In genomic region chr3:152266036-152266421, GRCm38 (mm10) we compare ENCODE assay signal across 8 mouse cellular contexts. TPM values are rescaled to one million over a fixed set of nuclear protein-coding genes. Genes with fewer than 3 reads are reported as not detected.
DNase-seq lines count a peak whose midpoint lies in the region; ATAC-seq and TF ChIP-seq lines count a peak whose summit lies in the region.

Nexn (minus strand) TSS chr3:152266350.

- H3K4me1 ChIP-seq in ES-E14 (ENCODE audit: control insufficient read depth in 2 of 2, insufficient read depth in 2 of 2, low read length in 2 of 2, poor library complexity in 1 of 2), result no peaks in the 10 kb centered on the region
- H3K4me1 ChIP-seq in limb, embryonic 13.5 days, result peaks cover 26% of the 10 kb centered on the region
- peaks cover 10% of the 10 kb centered on the region; the same call in 1 of the 2 replicates for H3K4me1 ChIP-seq in stomach, embryonic 16.5 days (ENCODE audit: control insufficient read depth, insufficient read depth, low read length)

- H3ac ChIP-seq in C2C12 (ENCODE audit: control insufficient read depth, insufficient read length, low read depth), result peak within 1 kb of the TSS; percentile 94

- TF ChIP-seq CTCF in C2C12 (IDR thresholded peaks at IDR 0.05; ENCODE audit: control insufficient read depth, insufficient read depth, insufficient read length), result no peak

- DNase-seq in ES-E14 (ENCODE audit: low read depth, low spot score), result no peak
- DNase-seq in heart, adult 8-10 months (ENCODE audit: low spot score), result no peak
- no peak for DNase-seq in adrenal gland, adult 18-20 months (ENCODE audit: low spot score in 2 of 2)
- DNase-seq in adrenal gland, adult 8-10 months, result no peak

- peak within 1 kb of the TSS; percentile 48 for H3K4me3 ChIP-seq in C2C12 (ENCODE audit: insufficient read depth, poor library complexity, severe bottlenecking)
- H3K4me3 ChIP-seq in ES-E14 (ENCODE audit: insufficient read depth in 1 of 2, low read depth in 1 of 2, low read length in 2 of 2, poor library complexity in 1 of 2, severe bottlenecking in 1 of 2), result peak within 1 kb of the TSS; percentile 65 to 68
- peak within 1 kb of the TSS; percentile 62 for H3K4me3 ChIP-seq in limb, embryonic 13.5 days
- H3K4me3 ChIP-seq in stomach, embryonic 16.5 days (replicated peaks; ENCODE audit: low read length), result peak within 1 kb of the TSS; percentile 64

- peaks cover 8% of the 10 kb centered on the region for H3K79me3 ChIP-seq in C2C12 (ENCODE audit: low read depth)

- 3% methylated on average over 13 of the region's 13 CpGs for WGBS in limb, embryonic 13.5 days
- 7% methylated on average over 13 of the region's 13 CpGs for WGBS in stomach, embryonic 16.5 days

- peaks cover 4% of the 10 kb centered on the region; the same call in 1 of the 2 replicates for H3K9me3 ChIP-seq in ES-E14 (ENCODE audit: control insufficient read depth, insufficient read depth, low read depth, low read length)
- H3K9me3 ChIP-seq in limb, embryonic 13.5 days, result no peaks in the 10 kb centered on the region
- H3K9me3 ChIP-seq in stomach, embryonic 16.5 days (replicated peaks; ENCODE audit: control insufficient read depth, low read length), result no peaks in the 10 kb centered on the region

- no peaks in the 10 kb centered on the region for H3K36me3 ChIP-seq in C2C12 (ENCODE audit: control insufficient read depth, insufficient read depth)
- H3K36me3 ChIP-seq in ES-E14 (ENCODE audit: control insufficient read depth, insufficient read depth, low read length, poor library complexity, severe bottlenecking), result no peaks in the 10 kb centered on the region
- H3K36me3 ChIP-seq in limb, embryonic 13.5 days, result no peaks in the 10 kb centered on the region
- no peaks in the 10 kb centered on the region for H3K36me3 ChIP-seq in stomach, embryonic 16.5 days (ENCODE audit: control insufficient read depth, insufficient read depth, low read length)

- H3K27me3 ChIP-seq in C2C12 (ENCODE audit: control insufficient read depth, insufficient read depth, insufficient read length), result no peaks in the 10 kb centered on the region
- H3K27me3 ChIP-seq in limb, embryonic 13.5 days, result peaks cover 28% of the 10 kb centered on the region
- peaks cover 3% of the 10 kb centered on the region; the same call in 1 of the 2 replicates for H3K27me3 ChIP-seq in stomach, embryonic 16.5 days (ENCODE audit: control insufficient read depth, insufficient read depth, low read length)

- H3K4me2 ChIP-seq in limb, embryonic 13.5 days (replicated peaks), result peak within 1 kb of the TSS; percentile 88
- H3K4me2 ChIP-seq in stomach, embryonic 16.5 days (ENCODE audit: low read depth, low read length), result peak within 1 kb of the TSS; percentile 94

- ATAC-seq in limb, embryonic 13.5 days (ENCODE audit: low FRiP score, low read depth), result peak; percentile 73; the same call in 1 of the 2 replicates
- peak; percentile 42 for ATAC-seq in stomach, embryonic 16.5 days (ENCODE audit: insufficient read depth, low FRiP score)
- ATAC-seq in cerebellum, adult (ENCODE audit: insufficient number of reproducible peaks, low FRiP score, low TSS enrichment), result no peak

- H3K27ac ChIP-seq in ES-E14 (ENCODE audit: insufficient read depth, low read depth, low read length, poor library complexity, severe bottlenecking), result no peak within 1 kb of the TSS
- H3K27ac ChIP-seq in limb, embryonic 13.5 days, result peak within 1 kb of the TSS; percentile 88
- peak within 1 kb of the TSS; percentile 85 for H3K27ac ChIP-seq in stomach, embryonic 16.5 days (ENCODE audit: low read length)

- peaks cover 43% of the 10 kb centered on the region for H3K79me2 ChIP-seq in C2C12 (ENCODE audit: control insufficient read depth, insufficient read depth)

- in situ Hi-C loops in ES-E14 (cut with MboI; ENCODE audit: low sequenced_read_pairs in 2 of 2, unreplicated experiment in 2 of 2), result no loop called here

- peak within 1 kb of the TSS; percentile 72 for H3K9ac ChIP-seq in ES-E14 (ENCODE audit: insufficient read depth, low read depth, low read length, poor library complexity, severe bottlenecking)
- peak within 1 kb of the TSS; percentile 80 for H3K9ac ChIP-seq in limb, embryonic 13.5 days
- peak within 1 kb of the TSS; percentile 89 for H3K9ac ChIP-seq in stomach, embryonic 16.5 days (ENCODE audit: low read length)

TF ChIP-seq in C2C12, 6 proteins besides CTCF, POLR2A, EP300 and RAD21:
- TF ChIP-seq MYOD1 (IDR thresholded peaks at IDR 0.05; ENCODE audit: control insufficient read depth, insufficient read length, low read depth), result no peak
- no peak for TF ChIP-seq MAX (IDR thresholded peaks at IDR 0.05)
- no peak for TF ChIP-seq MYOG (IDR thresholded peaks at IDR 0.05; ENCODE audit: control insufficient read depth, extremely low read depth, insufficient read length)
- no peak for TF ChIP-seq FOSL1 (IDR thresholded peaks at IDR 0.05; ENCODE audit: insufficient read depth, low read length, poor library complexity, severe bottlenecking)
- no peak for TF ChIP-seq CEBPB (IDR thresholded peaks at IDR 0.05; ENCODE audit: low read depth)
- no peak for TF ChIP-seq USF1 (IDR thresholded peaks at IDR 0.05; ENCODE audit: low read depth)

TF ChIP-seq in ES-E14, 5 proteins besides CTCF, POLR2A, EP300 and RAD21:
- no peak for TF ChIP-seq ZC3H11A (IDR thresholded peaks at IDR 0.05; ENCODE audit: borderline replicate concordance, low read depth, low read length)
- TF ChIP-seq HCFC1 (IDR thresholded peaks at IDR 0.05; ENCODE audit: borderline replicate concordance, insufficient read depth, low read length), result no peak
- TF ChIP-seq CHD2 (IDR thresholded peaks at IDR 0.05; ENCODE audit: low read depth, low read length), result no peak
- no peak for TF ChIP-seq MAFK (IDR thresholded peaks at IDR 0.05; ENCODE audit: insufficient read depth, low read depth, low read length)
- TF ChIP-seq ZNF384 (IDR thresholded peaks at IDR 0.05; ENCODE audit: low read depth, low read length), result no peak

RNA-seq across cellular contexts. Expression of gene Nexn, which starts in this region (rescaled TPM):
- 13.5 TPM for polyA plus RNA-seq in C2C12 (2012; fragmentation: generic; extraction: Trizol)
- total RNA-seq in ES-E14 (2012; rRNA removed), result 2.6 and 3.1 TPM in 2 replicates
- 100 to 1,000 TPM; 264 to 407 (median 333) TPM for total RNA-seq in heart, adult 8-10 months (2022)
- 26.0 and 27.9 TPM in 2 replicates for polyA plus RNA-seq in limb, embryonic 13.5 days (2015; fragmentation: Nextera tagmentation; extraction: Ambion mirVana)
- 33.8 and 44.9 TPM in 2 replicates for polyA plus RNA-seq in stomach, embryonic 16.5 days (2015; fragmentation: Nextera tagmentation; extraction: Ambion mirVana)
- 1 to 10 TPM; 4.3 to 5.8 TPM for total RNA-seq in adrenal gland, adult 18-20 months (2021)
- total RNA-seq in adrenal gland, adult 8-10 months (2022), result 1 to 10 TPM; 2.8 to 4.0 (median 3.1) TPM

Comparison
In these comparisons a context has a peak if more than half of its experiments do, and no peak if none do; other contexts are left out.
1. RNA of gene Nexn (total RNA-seq): 264 to 407 TPM in heart, adult 8-10 months; 4.3 to 5.8 TPM in adrenal gland, adult 18-20 months, 2.8 to 4.0 TPM in adrenal gland, adult 8-10 months and 2.6 to 3.1 TPM in ES-E14; every median in the first group is over 10 times any median in the second.
2. Peak in every context shown above with its lines, with median percentiles within 50 percentile points of each other: H3K4me3 ChIP-seq and H3K9ac ChIP-seq.